Mouse (Mus musculus): ENCODE data around the gene Trim6. TPM values are rescaled to one million over a fixed set of nuclear protein-coding genes. Genes with fewer than 3 reads are reported as not detected.

Trim6 gene
- polyA plus RNA-seq, 2 experiments from 2014 or later: 0.25 to 2.7 TPM

Other genes with a start within 250 kb of the Trim6 start
- under 1 TPM in 1 of 2 experiments, not detected in 1; 0.05 TPM for gene Olfr635, start 247.6 kb upstream of the Trim6 start, polyA plus RNA-seq (2017; shearing (Covaris generic))
- gene Olfr638, start 220.0 kb upstream of the Trim6 start, polyA plus RNA-seq (2017; shearing (Covaris generic)): not detected
- gene Olfr639, start 201.5 kb upstream of the Trim6 start, polyA plus RNA-seq (2017; shearing (Covaris generic)): under 1 TPM in 1 of 2 experiments, not detected in 1; 0.08 TPM
- not detected for gene Olfr640, start 193.2 kb upstream of the Trim6 start, polyA plus RNA-seq (2017; shearing (Covaris generic))
- not detected for gene Olfr641, start 183.3 kb upstream of the Trim6 start, polyA plus RNA-seq (2017; shearing (Covaris generic))
- not detected for gene Olfr642, start 166.1 kb upstream of the Trim6 start, polyA plus RNA-seq (2017; shearing (Covaris generic))
- not detected for gene 4930516K23Rik, start 157.3 kb upstream of the Trim6 start, polyA plus RNA-seq (2017; shearing (Covaris generic))
- gene Olfr644, start 146.9 kb upstream of the Trim6 start, polyA plus RNA-seq (2017; shearing (Covaris generic)): not detected
- not detected for gene Olfr645, start 133.3 kb upstream of the Trim6 start, polyA plus RNA-seq (2017; shearing (Covaris generic))
- gene Olfr646, start 113.9 kb upstream of the Trim6 start, polyA plus RNA-seq (2017; shearing (Covaris generic)): not detected
- gene Ubqln5, start 89.0 kb upstream of the Trim6 start, polyA plus RNA-seq (2017; shearing (Covaris generic)): not detected
- not detected for gene Olfr643, start 81.4 kb upstream of the Trim6 start, polyA plus RNA-seq (2017; shearing (Covaris generic))
- gene Ubqln3, start 75.5 kb upstream of the Trim6 start, polyA plus RNA-seq (2017; shearing (Covaris generic)): not detected
- gene Ubqlnl, start 68.2 kb upstream of the Trim6 start, polyA plus RNA-seq (2017; shearing (Covaris generic)): not detected
- gene Olfm5, start 54.0 kb upstream of the Trim6 start, polyA plus RNA-seq (2017; shearing (Covaris generic)): not detected
- gene Olfr648, start 35.4 kb upstream of the Trim6 start, polyA plus RNA-seq (2017; shearing (Covaris generic)): under 1 TPM; 0.20 to 0.23 TPM
- not detected for gene Olfr649, start 22.8 kb upstream of the Trim6 start, polyA plus RNA-seq (2017; shearing (Covaris generic))
- 10 to 100 TPM; 71.3 to 83.9 TPM for gene Trim34a, start 25.7 kb downstream of the Trim6 start, polyA plus RNA-seq (2017; shearing (Covaris generic))
- gene Trim5, start 69.3 kb downstream of the Trim6 start, polyA plus RNA-seq (2017; shearing (Covaris generic)): 10 to 100 TPM; 36.0 to 41.6 TPM
- 100 to 1,000 TPM; 162 to 190 TPM for gene Trim12a, start 96.7 kb downstream of the Trim6 start, polyA plus RNA-seq (2017; shearing (Covaris generic))
- gene Trim34b, start 110.7 kb downstream of the Trim6 start, polyA plus RNA-seq (2017; shearing (Covaris generic)): 1 to 10 TPM; 1.1 to 2.3 TPM
- 10 to 100 TPM; 20.6 to 26.7 TPM for gene Trim12c, start 134.6 kb downstream of the Trim6 start, polyA plus RNA-seq (2017; shearing (Covaris generic))
- gene Trim30b, start 151.1 kb downstream of the Trim6 start, polyA plus RNA-seq (2017; shearing (Covaris generic)): 1 to 10 TPM; 1.1 to 1.5 TPM
- gene Trim30c, start 182.0 kb downstream of the Trim6 start, polyA plus RNA-seq (2017; shearing (Covaris generic)): 1 to 10 TPM in 1 of 2 experiments, under 1 TPM in 1; 0.75 to 1.2 TPM
- 10 to 100 TPM; 81.7 to 90.6 TPM for gene Trim30a, start 246.4 kb downstream of the Trim6 start, polyA plus RNA-seq (2017; shearing (Covaris generic))

Data from CD4-positive, CD25-positive, alpha-beta regulatory T cell, adult 4 months (primary cell).